Mouse (Mus musculus) spleen, adult 2 months (tissue): ENCODE results near the gene Tfrc. TPM values are rescaled to one million over a fixed set of nuclear protein-coding genes. Genes with fewer than 3 reads are reported as not detected.

Experiments
- DNase-seq, 2 experiments: peaks; one replicate each; pipeline versions ENCODE4 v3.0.0 to v3.0.0-alpha.2; 2012 to 2021; ENCODE audit warnings: low spot score in 2 of 2, low read depth in 1 of 2
- H3K27ac ChIP-seq: fragments of 200-500 bp; 2 replicates; pipeline ENCODE4 v1.5.1; 2012; ENCODE audit warnings: low read length, inconsistent platforms; ENCODE audit not compliant: insufficient read depth
- H3K27me3 ChIP-seq: fragments of 200-500 bp; 2 replicates; pipeline ENCODE4 v1.6.1; 2012; ENCODE audit warnings: mild to moderate bottlenecking, moderate library complexity, low read length, inconsistent platforms; ENCODE audit not compliant: control insufficient read depth, insufficient read depth
- H3K36me3 ChIP-seq: fragments of 200-500 bp; 2 replicates; pipeline ENCODE4 v1.6.1; 2012; ENCODE audit warnings: mild to moderate bottlenecking, low read length, inconsistent platforms; ENCODE audit not compliant: control insufficient read depth, insufficient read depth
- H3K4me1 ChIP-seq: fragments of 200-500 bp; 2 replicates; pipeline ENCODE4 v1.6.1; 2011; ENCODE audit warnings: inconsistent platforms; ENCODE audit not compliant: control insufficient read depth, insufficient read depth, insufficient read length
- H3K4me3 ChIP-seq: fragments of 200-500 bp; 2 replicates; pipeline ENCODE4 v1.5.1; 2011; ENCODE audit warnings: mild to moderate bottlenecking, inconsistent platforms; ENCODE audit not compliant: insufficient read depth, insufficient read length; ENCODE audit errors: extremely low read depth
- CTCF ChIP-seq: fragments of 200-500 bp; IDR thresholded peaks from 2 replicates; pipeline ENCODE4 v1.5.1; 2011; ENCODE audit warnings: mild to moderate bottlenecking, inconsistent platforms; ENCODE audit not compliant: insufficient read depth, insufficient read length, insufficient replicate concordance; ENCODE audit errors: extremely low read depth
- POLR2A ChIP-seq: fragments of 200-500 bp; IDR thresholded peaks from 2 replicates; pipeline ENCODE4 v1.6.1; 2011; ENCODE audit warnings: low read depth, low read length, inconsistent platforms
- WGBS: fragments of 180-500 bp; shearing (Covaris S2); methylation state at CpG from one replicate; pipeline ENCODE4 v1.1.7; 2018; 5-methylcytosine and 5-hydroxymethylcytosine counted together
- polyA plus RNA-seq: library from polyadenylated mRNA; depleted of rRNA; stranded (reverse); fragments of >200 nt; gene quantifications from 2 replicates; pipeline ENCODE4 v1.2.3, GENCODE M21; 2012

Tfrc gene
- polyA plus RNA-seq, 1 experiment, result 11.9 TPM

DNA sequence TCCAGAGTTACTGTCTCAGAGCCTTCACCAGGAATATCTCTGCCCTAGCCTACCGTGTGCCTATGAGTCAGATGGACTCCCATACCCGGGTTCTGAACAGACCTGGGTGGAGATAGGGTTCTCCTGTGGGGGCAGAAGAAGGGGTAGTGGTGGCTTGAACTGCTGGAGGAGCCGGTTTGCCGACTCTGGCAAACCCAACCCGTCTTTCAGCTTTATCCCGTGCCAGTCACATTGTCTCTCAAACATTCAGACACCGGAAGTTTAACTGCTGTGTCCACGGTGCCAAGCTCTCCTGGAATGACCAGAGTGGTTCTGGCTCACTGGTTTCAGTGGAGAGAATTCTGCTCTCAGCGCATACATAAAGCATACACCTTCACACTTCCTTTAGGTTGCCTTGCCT lies 37.3 kb downstream of the Tfrc start:
- no peaks in the 10 kb centered on the region for H3K36me3 ChIP-seq
- H3K4me3 ChIP-seq, result no peak overlapping the region
- H3K4me1 ChIP-seq, result peaks cover 16% of the 10 kb centered on the region; the same call in 1 of the 2 replicates
- no peaks in the 10 kb centered on the region for H3K27me3 ChIP-seq
- TF ChIP-seq CTCF, result no peak
- no peak for TF ChIP-seq POLR2A
- no peak overlapping the region for H3K27ac ChIP-seq
- no peak for DNase-seq
- WGBS, result 81% methylated on average over 9 of the region's 9 CpGs

DNA sequence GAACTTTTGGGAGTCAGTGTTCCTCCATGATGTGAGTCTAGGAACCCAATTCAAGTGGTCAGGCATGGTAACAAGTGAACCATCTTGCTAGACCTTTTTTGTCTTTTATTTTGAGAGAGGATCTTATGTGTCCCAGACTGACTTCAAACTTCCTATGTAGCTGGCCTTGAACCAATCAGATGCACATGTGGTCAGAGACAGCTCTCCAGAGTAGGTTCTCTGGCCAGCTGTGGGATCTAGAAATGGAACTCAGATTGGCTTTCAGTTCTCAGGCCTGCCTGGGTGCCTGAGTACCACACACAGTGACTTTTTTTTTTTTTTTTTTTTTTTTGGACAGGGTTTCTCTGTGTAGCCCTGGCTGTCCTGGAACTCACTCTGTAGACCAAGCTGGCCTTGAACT lies 39.0 kb downstream of the Tfrc start:
- Histone ChIP-seq H3K36me3 (no peaks in the 10 kb centered on the region), H3K4me1 (peaks cover 18% of the 10 kb centered on the region; the same call in 1 of the 2 replicates)

DNA sequence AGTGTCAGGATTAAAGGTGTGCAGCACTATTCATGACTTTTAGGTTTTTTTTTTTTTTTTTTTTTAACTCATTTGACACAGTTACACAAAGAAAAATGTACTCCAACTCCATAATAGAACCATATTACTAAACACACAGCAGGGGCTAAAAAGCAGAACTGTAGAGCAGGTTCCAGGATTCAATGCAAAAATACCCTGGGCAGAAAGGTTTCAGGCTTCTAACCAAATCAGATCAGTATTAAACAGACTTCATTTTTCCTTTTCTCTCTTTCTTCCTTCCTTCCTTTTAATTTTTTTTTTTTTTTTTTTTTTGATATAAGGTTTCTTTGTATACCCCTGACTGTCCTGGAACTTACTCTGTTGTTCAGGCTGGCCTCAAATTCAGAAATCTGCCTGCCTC lies 41.7 kb downstream of the Tfrc start:
- Histone ChIP-seq H3K36me3 (no peaks in the 10 kb centered on the region), H3K27ac (peak overlapping the region; percentile 75), H3K27me3 (no peaks in the 10 kb centered on the region), H3K4me1 (peaks cover 9% of the 10 kb centered on the region; the same call in 1 of the 2 replicates), H3K4me3 (no peak overlapping the region)
- TF ChIP-seq CTCF, result no peak
- no peak for TF ChIP-seq POLR2A
- DNase-seq, result no peak

More for the DNA sequence above, 39.0 kb downstream of the Tfrc start:
- H3K4me3 ChIP-seq, result no peak overlapping the region
- DNase-seq, result no peak
- H3K27me3 ChIP-seq, result no peaks in the 10 kb centered on the region
- no peak overlapping the region for H3K27ac ChIP-seq
- TF ChIP-seq CTCF (no peak), POLR2A (no peak)

DNA sequence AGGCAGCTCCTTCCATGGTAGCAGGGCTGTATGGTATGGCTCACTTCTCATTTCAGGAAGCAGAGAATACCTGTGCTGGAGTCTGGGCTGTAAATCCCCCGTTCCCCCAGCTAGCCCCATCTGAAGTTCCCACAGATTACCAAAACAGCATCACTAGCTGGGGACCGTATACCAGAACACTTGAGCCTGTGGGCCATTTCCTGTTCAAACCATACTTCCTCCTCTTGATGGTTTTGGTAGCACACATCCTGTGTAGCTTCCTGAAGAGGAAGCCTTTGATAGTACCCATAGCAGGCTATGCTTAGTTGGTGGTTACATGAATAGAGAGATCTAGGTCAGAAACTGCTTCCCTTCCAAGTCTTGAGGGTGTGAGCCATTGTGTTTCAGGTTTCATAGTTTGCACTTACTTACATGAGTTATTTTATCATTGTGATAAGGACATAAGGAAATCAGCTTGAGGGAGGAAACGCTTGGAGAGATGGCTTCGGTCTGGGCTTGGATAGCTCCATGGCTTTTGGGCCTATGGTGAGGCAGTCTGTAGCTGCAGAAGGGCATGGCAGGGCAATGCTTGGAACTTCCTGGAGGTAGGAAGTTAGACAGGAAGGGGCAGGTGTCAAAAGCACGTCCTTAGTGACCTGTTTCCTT lies 42.4 kb downstream of the Tfrc start:
- peak; percentile 60 to 74 for DNase-seq
- peaks cover 9% of the 10 kb centered on the region; the same call in 1 of the 2 replicates for H3K4me1 ChIP-seq
- 10% methylated on average over 5 of the region's 5 CpGs for WGBS
- H3K27me3 ChIP-seq, result no peaks in the 10 kb centered on the region
- TF ChIP-seq CTCF (no peak), POLR2A (no peak)
- H3K4me3 ChIP-seq, result peak overlapping the region; percentile 14; the same call in 1 of the 2 replicates
- H3K36me3 ChIP-seq, result no peaks in the 10 kb centered on the region
- H3K27ac ChIP-seq, result peak overlapping the region; percentile 89

DNA sequence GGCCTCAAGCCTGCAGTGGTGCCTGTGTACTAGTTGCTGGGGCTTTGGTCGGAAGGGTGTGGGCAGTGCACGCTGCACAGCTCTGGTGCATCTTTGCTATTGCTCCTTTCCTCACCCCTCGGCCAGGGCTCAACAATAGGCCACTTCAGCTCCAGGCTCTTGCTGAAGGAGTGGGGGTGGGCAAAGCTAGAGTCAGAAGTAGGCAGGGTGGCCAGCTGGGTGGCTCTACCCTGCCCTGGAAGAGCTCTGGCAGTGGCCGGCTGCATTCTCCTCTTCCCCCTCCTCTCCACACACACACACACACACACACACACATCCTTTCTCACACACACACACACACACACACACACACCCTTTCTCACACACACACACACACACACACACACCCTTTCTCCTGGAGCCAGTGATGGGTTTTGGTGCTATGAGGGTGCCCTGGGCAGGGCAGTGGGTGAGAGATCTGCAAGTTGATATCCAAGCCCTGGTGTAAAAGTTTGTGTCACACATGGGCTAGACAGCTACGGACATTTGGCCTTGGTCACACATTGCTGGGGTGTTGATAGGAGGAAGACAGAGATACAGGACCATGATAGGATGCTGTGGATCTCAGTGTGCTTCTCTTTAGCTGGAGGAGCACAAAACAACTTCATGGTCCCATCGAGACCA lies 45.5 kb downstream of the Tfrc start:
- Histone ChIP-seq H3K27me3 (no peaks in the 10 kb centered on the region), H3K4me1 (peaks cover 10% of the 10 kb centered on the region; the same call in 1 of the 2 replicates), H3K36me3 (no peaks in the 10 kb centered on the region), H3K27ac (no peak overlapping the region), H3K4me3 (no peak overlapping the region)
- TF ChIP-seq POLR2A, result no peak
- no peak for TF ChIP-seq CTCF
- 89% methylated on average over 6 of the region's 6 CpGs for WGBS
- DNase-seq, result no peak

DNA sequence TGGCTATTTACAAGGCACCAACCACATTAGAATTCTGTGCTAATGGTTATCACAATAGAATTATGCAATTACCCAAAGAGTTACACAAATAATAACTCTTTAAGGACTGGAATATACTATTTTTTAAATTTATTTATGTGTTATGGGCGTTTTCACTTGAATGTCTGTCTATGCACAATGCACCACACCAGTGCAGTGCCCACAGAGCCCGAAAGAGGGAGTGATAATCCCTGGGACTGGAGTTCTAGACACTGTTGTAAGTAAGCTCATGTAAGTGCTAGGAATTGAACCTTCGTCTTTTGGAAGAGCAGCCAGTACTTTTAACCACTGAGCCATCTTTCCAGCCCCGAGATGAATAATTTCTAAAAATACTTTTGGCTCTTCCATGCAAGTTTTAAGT lies 46.8 kb downstream of the Tfrc start:
- TF ChIP-seq POLR2A, result no peak
- no peak for TF ChIP-seq CTCF
- H3K4me1 ChIP-seq, result peaks cover 18% of the 10 kb centered on the region; the same call in 1 of the 2 replicates
- H3K27ac ChIP-seq, result no peak overlapping the region

DNA sequence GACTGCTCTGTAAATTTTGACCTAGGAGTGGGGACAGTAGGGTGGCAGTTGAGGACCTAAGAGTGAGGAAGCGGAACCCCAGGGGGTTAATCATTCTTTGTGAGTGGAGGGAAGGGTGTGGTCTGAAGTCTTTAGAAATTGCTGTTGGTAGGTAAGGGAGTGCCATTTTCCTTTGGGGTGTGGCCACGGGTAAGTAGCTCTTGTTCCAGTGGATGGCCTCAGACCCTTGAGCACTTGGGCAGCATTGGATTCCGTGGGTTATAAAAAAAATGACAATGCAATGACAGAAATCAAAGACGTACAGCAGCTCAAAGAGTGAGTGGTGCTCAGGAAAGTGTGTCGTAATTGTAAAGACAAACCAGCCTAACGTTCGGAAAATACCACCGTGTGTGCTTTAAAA lies 47.6 kb downstream of the Tfrc start:
- H3K4me1 ChIP-seq, result peaks cover 17% of the 10 kb centered on the region; the same call in 1 of the 2 replicates
- TF ChIP-seq POLR2A (no peak), CTCF (no peak)
- no peak for DNase-seq
- WGBS, result 88% methylated on average over 8 of the region's 8 CpGs
- no peaks in the 10 kb centered on the region for H3K27me3 ChIP-seq
- no peaks in the 10 kb centered on the region for H3K36me3 ChIP-seq
- no peak overlapping the region for H3K4me3 ChIP-seq
- H3K27ac ChIP-seq, result no peak overlapping the region

More for the DNA sequence above, 46.8 kb downstream of the Tfrc start:
- no peak for DNase-seq
- no peak overlapping the region for H3K4me3 ChIP-seq
- 91% methylated on average over 4 of the region's 4 CpGs for WGBS
- no peaks in the 10 kb centered on the region for H3K36me3 ChIP-seq
- no peaks in the 10 kb centered on the region for H3K27me3 ChIP-seq
